Mouse (Mus musculus) CH12.LX (cell line): ENCODE results near the gene Prph2. TPM values are rescaled to one million over a fixed set of nuclear protein-coding genes. Genes with fewer than 3 reads are reported as not detected.

ENCODE experiments used
- DNase-seq: peaks from one replicate; pipeline ENCODE4 v3.0.0-alpha.2; 2013; ENCODE audit errors: extremely low read depth
- H3K27ac ChIP-seq: 2 replicates; pipeline ENCODE4 v1.5.1; 2012; ENCODE audit warnings: low read depth, mild to moderate bottlenecking, control low read depth, moderate library complexity; ENCODE audit not compliant: insufficient read depth
- H3K27me3 ChIP-seq: replicated peaks from 2 replicates; pipeline ENCODE3; 2012; ENCODE audit warnings: inconsistent platforms
- H3K36me3 ChIP-seq, 2 experiments: replicated peaks in 1 of 2; 2 replicates each; pipeline versions ENCODE3 to v1.6.1; 2012; ENCODE audit warnings: inconsistent platforms in 1 of 2, low read length in 1 of 2, mild to moderate bottlenecking in 1 of 2, mixed read lengths in 1 of 2, moderate library complexity in 1 of 2; ENCODE audit not compliant: control insufficient read depth in 1 of 2, insufficient read depth in 1 of 2
- H3K4me1 ChIP-seq, 2 experiments: 2 replicates each; pipeline ENCODE4 v1.6.1; 2012; ENCODE audit warnings: inconsistent platforms in 1 of 2, moderate library complexity in 1 of 2; ENCODE audit not compliant: insufficient read depth in 2 of 2, control insufficient read depth in 1 of 2
- H3K4me2 ChIP-seq: 2 replicates; pipeline ENCODE4 v1.6.1; 2012; ENCODE audit warnings: low read depth, mild to moderate bottlenecking, control low read depth; ENCODE audit not compliant: poor library complexity, insufficient read depth, severe bottlenecking
- H3K4me3 ChIP-seq, 3 experiments: fragments of 150-350 bp in 1 of 3; sonication (generic) in 1 of 3; replicated peaks in 1 of 3; 2 replicates each; pipeline versions ENCODE3 to v1.5.1; 2011 to 2012; ENCODE audit warnings: low read depth in 2 of 3, low read length in 2 of 3, mild to moderate bottlenecking in 2 of 3, moderate library complexity in 2 of 3, control low read depth in 1 of 3, improper control_type of control experiment in 1 of 3, inconsistent platforms in 1 of 3, mixed read lengths in 1 of 3; ENCODE audit not compliant: poor library complexity in 1 of 3
- H3K79me2 ChIP-seq: replicated peaks from 2 replicates; pipeline ENCODE4 v1.6.1; 2012; ENCODE audit warnings: mild to moderate bottlenecking, moderate library complexity; ENCODE audit not compliant: control insufficient read depth, poor library complexity, insufficient read depth, severe bottlenecking; ENCODE audit errors: extremely low read depth
- H3K9ac ChIP-seq: 2 replicates; pipeline ENCODE4 v1.6.1; 2012; ENCODE audit warnings: low read depth, mild to moderate bottlenecking, control low read depth, moderate library complexity; ENCODE audit not compliant: insufficient read depth
- H3K9me3 ChIP-seq: replicated peaks from 2 replicates; pipeline ENCODE3; 2012; ENCODE audit warnings: low read length, inconsistent platforms, mixed read lengths
- BHLHE40 ChIP-seq: IDR thresholded peaks from 2 replicates; pipeline ENCODE4 v1.6.1; 2011; ENCODE audit warnings: mild to moderate bottlenecking, low read depth, low read length, improper control_type of control experiment
- CHD1 ChIP-seq: IDR thresholded peaks from 2 replicates; pipeline ENCODE4 v1.6.1; 2012; ENCODE audit warnings: low read depth, low read length, improper control_type of control experiment, inconsistent platforms
- CTCF ChIP-seq, 2 experiments: IDR thresholded peaks in 1 of 2; conservative IDR thresholded peaks in 1 of 2; 2 replicates each; pipeline ENCODE4 v1.5.1; 2011 to 2012; ENCODE audit warnings: low read depth in 2 of 2, low read length in 2 of 2, improper control_type of control experiment in 1 of 2, inconsistent platforms in 1 of 2, mild to moderate bottlenecking in 1 of 2, moderate library complexity in 1 of 2
- ETS1 ChIP-seq: conservative IDR thresholded peaks from 2 replicates; pipeline ENCODE4 v1.6.1; 2012; ENCODE audit warnings: low read depth, mild to moderate bottlenecking, inconsistent platforms, low read length, improper control_type of control experiment, moderate library complexity
- HCFC1 ChIP-seq: IDR thresholded peaks from 2 replicates; pipeline ENCODE4 v1.6.1; 2012; ENCODE audit warnings: low read depth, mild to moderate bottlenecking, inconsistent platforms, low read length, improper control_type of control experiment
- MAFK ChIP-seq: IDR thresholded peaks from 2 replicates; pipeline ENCODE4 v1.6.1; 2011; ENCODE audit warnings: low read length, improper control_type of control experiment; ENCODE audit not compliant: insufficient replicate concordance
- MAX ChIP-seq: IDR thresholded peaks from 2 replicates; pipeline ENCODE4 v1.6.1; 2011; ENCODE audit warnings: low read length, improper control_type of control experiment
- MEF2A ChIP-seq: IDR thresholded peaks from 2 replicates; pipeline ENCODE4 v1.6.1; 2014; ENCODE audit warnings: low read depth, mild to moderate bottlenecking, inconsistent platforms, low read length, improper control_type of control experiment, borderline replicate concordance
- SIN3A ChIP-seq: IDR thresholded peaks from 2 replicates; pipeline ENCODE4 v1.6.1; 2012; ENCODE audit warnings: low read length, improper control_type of control experiment, inconsistent platforms
- SMC3 ChIP-seq: IDR thresholded peaks from 2 replicates; pipeline ENCODE4 v1.6.1; 2011; ENCODE audit warnings: low read depth, low read length, improper control_type of control experiment
- TCF12 ChIP-seq: IDR thresholded peaks from 2 replicates; pipeline ENCODE4 v1.6.1; 2014; ENCODE audit warnings: low read depth, mild to moderate bottlenecking, inconsistent platforms, low read length, improper control_type of control experiment
- ZKSCAN1 ChIP-seq: IDR thresholded peaks from 2 replicates; pipeline ENCODE4 v1.6.1; 2012; ENCODE audit warnings: low read depth, inconsistent platforms, low read length, improper control_type of control experiment, borderline replicate concordance
- dilution Hi-C: fragments of 300-500 bp; cut with MboI; formaldehyde crosslinking; loops from 2 replicates; pipeline ENCODE4 v1.14.3; 2020; ENCODE audit warnings: low sequenced_read_pairs; ENCODE audit not compliant: extremely low pct_unique_long_range_greater_than_20kb, extremely low pct_ligation_motif_present
- in situ Hi-C: fragments of 300-500 bp; cut with MboI; formaldehyde crosslinking; loops from 3 replicates; pipeline ENCODE4 v1.14.3; 2019; ENCODE audit warnings: low sequenced_read_pairs, low pct_ligation_motif_present, low pct_unique_long_range_greater_than_20kb, mixed read lengths
- polyA plus RNA-seq: library from polyadenylated mRNA; unstranded; fragments of >175 nt; gene quantifications from 2 replicates; pipeline ENCODE4 v1.2.1, GENCODE M21; 2012; ENCODE audit warnings: low read depth; ENCODE audit not compliant: insufficient read length
- total RNA-seq, 2 experiments: library from RNA; depleted of rRNA; stranded (reverse); fragments of 300-350 nt in 1 of 2; fragments of >200 nt in 1 of 2; gene quantifications; 2 replicates each; pipeline ENCODE4 v1.2.3; 2012 to 2014

Prph2 gene
- total and polyA plus RNA-seq, 3 experiments: not detected

GRCm38 (mm10) chr17:46966892-46967291, 56.6 kb downstream of the Prph2 start:
- no peak for TF ChIP-seq HCFC1
- TF ChIP-seq MEF2A: no peak
- no peak for TF ChIP-seq SIN3A
- TF ChIP-seq SMC3: no peak
- no peak for TF ChIP-seq CHD1
- TF ChIP-seq MAX: no peak
- TF ChIP-seq, all 38 proteins: peak for 0
- Histone ChIP-seq H3K9ac (no peak overlapping the region), H3K36me3 (peaks cover 92 to 99% of the 10 kb centered on the region in 2 experiments), H3K4me1 (no peaks in the 10 kb centered on the region), H3K4me2 (no peak overlapping the region), H3K4me3 (no peak overlapping the region), H3K9me3 (no peaks in the 10 kb centered on the region), H3K27me3 (no peaks in the 10 kb centered on the region), H3K27ac (no peak overlapping the region), H3K79me2 (no peaks in the 10 kb centered on the region)
- dilution Hi-C loops: no loop called here
- in situ Hi-C loops: no loop called here
- DNase-seq: no peak

GRCm38 (mm10) chr17:46972603-46973002, 62.3 kb downstream of the Prph2 start:
- H3K27me3 ChIP-seq: no peaks in the 10 kb centered on the region
- no peak overlapping the region for H3K9ac ChIP-seq
- no peaks in the 10 kb centered on the region for H3K4me1 ChIP-seq
- in situ Hi-C loops: no loop called here
- no peak for DNase-seq
- peak; percentile 81 for TF ChIP-seq ZKSCAN1
- no peak for TF ChIP-seq CTCF (conservative IDR thresholded peaks at IDR 0.05 in 1 of 2, IDR thresholded peaks at IDR 0.05 in 1 of 2; ENCODE audit: low read depth in 2 of 2, low read length in 2 of 2)
- no peak for TF ChIP-seq BHLHE40
- no peak for TF ChIP-seq MAFK
- no peak for TF ChIP-seq TCF12
- no peak for TF ChIP-seq SIN3A
- TF ChIP-seq ETS1: no peak
- TF ChIP-seq SMC3: no peak
- peaks cover 89 to 96% of the 10 kb centered on the region in 2 experiments for H3K36me3 ChIP-seq
- dilution Hi-C loops: no loop called here
- peaks cover 9% of the 10 kb centered on the region for H3K9me3 ChIP-seq
- H3K4me2 ChIP-seq: no peak overlapping the region
- no peak overlapping the region for H3K4me3 ChIP-seq
- no peaks in the 10 kb centered on the region for H3K79me2 ChIP-seq
- no peak overlapping the region for H3K27ac ChIP-seq

Other genes with a start within 250 kb of the Prph2 start
- 46.1 and 55.0 TPM in 2 replicates for gene Rrp36, start 236.1 kb upstream of the Prph2 start, total RNA-seq (2012; rRNA removed)
- gene Rrp36, start 236.1 kb upstream of the Prph2 start, total RNA-seq (2014; rRNA removed): 53.6 and 55.2 TPM in 2 replicates
- 38.1 and 49.3 TPM in 2 replicates for gene Rrp36, start 236.1 kb upstream of the Prph2 start, polyA plus RNA-seq
- 94.3 and 106 TPM in 2 replicates for gene Mea1, start 231.7 kb upstream of the Prph2 start, total RNA-seq (2012; rRNA removed)
- gene Mea1, start 231.7 kb upstream of the Prph2 start, total RNA-seq (2014; rRNA removed): 68.3 and 73.8 TPM in 2 replicates
- 86.1 and 110 TPM in 2 replicates for gene Mea1, start 231.7 kb upstream of the Prph2 start, polyA plus RNA-seq
- gene Klhdc3, start 229.5 kb upstream of the Prph2 start, total RNA-seq (2012; rRNA removed): 66.7 and 72.3 TPM in 2 replicates
- gene Klhdc3, start 229.5 kb upstream of the Prph2 start, total RNA-seq (2014; rRNA removed): 15.9 and 19.5 TPM in 2 replicates
- gene Klhdc3, start 229.5 kb upstream of the Prph2 start, polyA plus RNA-seq: 126 and 130 TPM in 2 replicates
- 57.7 and 63.8 TPM in 2 replicates for gene Ppp2r5d, start 205.3 kb upstream of the Prph2 start, total RNA-seq (2012; rRNA removed)
- 56.2 and 59.0 TPM in 2 replicates for gene Ppp2r5d, start 205.3 kb upstream of the Prph2 start, total RNA-seq (2014; rRNA removed)
- gene Ppp2r5d, start 205.3 kb upstream of the Prph2 start, polyA plus RNA-seq: 70.6 and 75.4 TPM in 2 replicates
- 27.8 and 31.8 TPM in 2 replicates for gene Pex6, start 199.0 kb upstream of the Prph2 start, total RNA-seq (2012; rRNA removed)
- gene Pex6, start 199.0 kb upstream of the Prph2 start, total RNA-seq (2014; rRNA removed): 13.7 and 14.1 TPM in 2 replicates
- gene Pex6, start 199.0 kb upstream of the Prph2 start, polyA plus RNA-seq: 23.2 and 26.5 TPM in 2 replicates
- 0.13 and 0.25 TPM in 2 replicates for gene Gnmt, start 181.3 kb upstream of the Prph2 start, total RNA-seq (2012; rRNA removed)
- 0.38 TPM in 1 of 2 replicates, not detected in the other for gene Gnmt, start 181.3 kb upstream of the Prph2 start, total RNA-seq (2014; rRNA removed)
- gene Gnmt, start 181.3 kb upstream of the Prph2 start, polyA plus RNA-seq: 0.71 and 1.2 TPM in 2 replicates
- gene Cnpy3, start 158.2 kb upstream of the Prph2 start, total RNA-seq (2012; rRNA removed): 82.5 and 102 TPM in 2 replicates
- 78.6 and 80.4 TPM in 2 replicates for gene Cnpy3, start 158.2 kb upstream of the Prph2 start, total RNA-seq (2014; rRNA removed)
- 94.8 and 111 TPM in 2 replicates for gene Cnpy3, start 158.2 kb upstream of the Prph2 start, polyA plus RNA-seq
- 0.34 and 0.59 TPM in 2 replicates for gene Ptcra, start 146.7 kb upstream of the Prph2 start, total RNA-seq (2012; rRNA removed)
- 0.17 TPM in 1 of 2 replicates, not detected in the other for gene Ptcra, start 146.7 kb upstream of the Prph2 start, total RNA-seq (2014; rRNA removed)
- 0.56 and 0.71 TPM in 2 replicates for gene Ptcra, start 146.7 kb upstream of the Prph2 start, polyA plus RNA-seq
- 47.0 and 65.8 TPM in 2 replicates for gene 2310039H08Rik, start 137.8 kb upstream of the Prph2 start, total RNA-seq (2012; rRNA removed)
- 52.5 and 79.3 TPM in 2 replicates for gene 2310039H08Rik, start 137.8 kb upstream of the Prph2 start, total RNA-seq (2014; rRNA removed)
- gene 2310039H08Rik, start 137.8 kb upstream of the Prph2 start, polyA plus RNA-seq: 28.1 and 33.3 TPM in 2 replicates
- 160 and 202 TPM in 2 replicates for gene Rpl7l1, start 127.8 kb upstream of the Prph2 start, total RNA-seq (2012; rRNA removed)
- 261 and 301 TPM in 2 replicates for gene Rpl7l1, start 127.8 kb upstream of the Prph2 start, total RNA-seq (2014; rRNA removed)
- gene Rpl7l1, start 127.8 kb upstream of the Prph2 start, polyA plus RNA-seq: 296 and 383 TPM in 2 replicates
- gene Bicral, start 52.0 kb upstream of the Prph2 start, total RNA-seq (2012; rRNA removed): 7.1 and 7.4 TPM in 2 replicates
- gene Bicral, start 52.0 kb upstream of the Prph2 start, total RNA-seq (2014; rRNA removed): 2.4 and 3.0 TPM in 2 replicates
- 5.0 and 5.9 TPM in 2 replicates for gene Bicral, start 52.0 kb upstream of the Prph2 start, polyA plus RNA-seq
- 27.8 and 32.8 TPM in 2 replicates for gene Tbcc, start 19.8 kb upstream of the Prph2 start, total RNA-seq (2012; rRNA removed)
- 19.4 and 21.6 TPM in 2 replicates for gene Tbcc, start 19.8 kb upstream of the Prph2 start, total RNA-seq (2014; rRNA removed)
- gene Tbcc, start 19.8 kb upstream of the Prph2 start, polyA plus RNA-seq: 15.1 and 16.4 TPM in 2 replicates
- 32.2 and 39.6 TPM in 2 replicates for gene Ubr2, start 100.1 kb downstream of the Prph2 start, total RNA-seq (2012; rRNA removed)
- 19.5 and 20.4 TPM in 2 replicates for gene Ubr2, start 100.1 kb downstream of the Prph2 start, total RNA-seq (2014; rRNA removed)
- gene Ubr2, start 100.1 kb downstream of the Prph2 start, polyA plus RNA-seq: 50.9 and 52.6 TPM in 2 replicates